Mouse (Mus musculus) MEL (cell line): ENCODE results near the gene Rfk. TPM values are rescaled to one million over a fixed set of nuclear protein-coding genes. Genes with fewer than 3 reads are reported as not detected.

ENCODE experiments used
- DNase-seq: peaks from one replicate; pipeline ENCODE4 v3.0.0; 2011; ENCODE audit warnings: low read depth, low spot score
- H3K27ac ChIP-seq: 2 replicates; pipeline ENCODE4 v1.5.1; 2012; ENCODE audit warnings: low read depth, mild to moderate bottlenecking, control low read depth, low read length, moderate library complexity; ENCODE audit not compliant: control insufficient read depth
- H3K27me3 ChIP-seq, 2 experiments: fragments of 150-350 bp in 1 of 2; sonication (generic) in 1 of 2; 2 replicates each; pipeline ENCODE4 v1.6.1; 2012; ENCODE audit warnings: low read length in 2 of 2, mild to moderate bottlenecking in 2 of 2, improper control_type of control experiment in 1 of 2, moderate library complexity in 1 of 2; ENCODE audit not compliant: insufficient read depth in 2 of 2, control insufficient read depth in 1 of 2
- H3K36me3 ChIP-seq, 2 experiments: 2 replicates each; pipeline ENCODE4 v1.6.1; 2012 to 2014; ENCODE audit warnings: low read length in 2 of 2, improper control_type of control experiment in 1 of 2, inconsistent platforms in 1 of 2, mild to moderate bottlenecking in 1 of 2; ENCODE audit not compliant: insufficient read depth in 2 of 2, control insufficient read depth in 1 of 2
- H3K4me1 ChIP-seq, 2 experiments: fragments of 150-350 bp in 1 of 2; sonication (generic) in 1 of 2; 2 replicates each; pipeline ENCODE4 v1.6.1; 2012; ENCODE audit warnings: low read length in 2 of 2, improper control_type of control experiment in 1 of 2, mild to moderate bottlenecking in 1 of 2; ENCODE audit not compliant: insufficient read depth in 2 of 2, control insufficient read depth in 1 of 2
- H3K4me3 ChIP-seq, 2 experiments: fragments of 150-350 bp in 1 of 2; sonication (generic) in 1 of 2; 2 replicates each; pipeline ENCODE4 v1.5.1; 2012; ENCODE audit warnings: low read depth in 2 of 2, low read length in 2 of 2, mild to moderate bottlenecking in 2 of 2, moderate library complexity in 2 of 2, control low read depth in 1 of 2, improper control_type of control experiment in 1 of 2; ENCODE audit not compliant: control insufficient read depth in 1 of 2, insufficient read depth in 1 of 2
- H3K79me2 ChIP-seq: 2 replicates; pipeline ENCODE4 v1.6.1; 2012; ENCODE audit warnings: mild to moderate bottlenecking, low read length, moderate library complexity; ENCODE audit not compliant: control insufficient read depth, poor library complexity, insufficient read depth
- H3K9ac ChIP-seq: 2 replicates; pipeline ENCODE4 v1.6.1; 2012; ENCODE audit warnings: low read depth, mild to moderate bottlenecking, control low read depth, low read length, moderate library complexity; ENCODE audit not compliant: control insufficient read depth, poor library complexity, severe bottlenecking
- H3K9me3 ChIP-seq: fragments of 150-350 bp; sonication (generic); replicated peaks from 2 replicates; pipeline ENCODE4 v1.6.1; 2012; ENCODE audit warnings: mild to moderate bottlenecking, low read length, improper control_type of control experiment, moderate library complexity; ENCODE audit not compliant: insufficient read depth
- CHD1 ChIP-seq: IDR thresholded peaks from 2 replicates; pipeline ENCODE4 v1.6.1; 2012; ENCODE audit warnings: low read depth, mild to moderate bottlenecking, inconsistent platforms, low read length, improper control_type of control experiment
- E2F4 ChIP-seq: IDR thresholded peaks from 2 replicates; pipeline ENCODE4 v1.6.1; 2011; ENCODE audit warnings: low read depth, low read length, improper control_type of control experiment, borderline replicate concordance
- ETS1 ChIP-seq: IDR thresholded peaks from 2 replicates; pipeline ENCODE4 v1.6.1; 2012; ENCODE audit warnings: low read depth, mild to moderate bottlenecking, inconsistent platforms, low read length, improper control_type of control experiment, moderate library complexity
- GATA1 ChIP-seq: IDR thresholded peaks from 2 replicates; pipeline ENCODE4 v1.6.1; 2011; ENCODE audit warnings: low read depth, low read length, improper control_type of control experiment
- HCFC1 ChIP-seq: IDR thresholded peaks from 2 replicates; pipeline ENCODE4 v1.6.1; 2012; ENCODE audit warnings: low read depth, mild to moderate bottlenecking, inconsistent platforms, low read length, improper control_type of control experiment, moderate library complexity
- JUND ChIP-seq: IDR thresholded peaks from 2 replicates; pipeline ENCODE4 v1.6.1; 2011; ENCODE audit warnings: low read depth, mild to moderate bottlenecking, improper control_type of control experiment, low read length
- KAT2A ChIP-seq: conservative IDR thresholded peaks from 2 replicates; pipeline ENCODE4 v1.6.1; 2012; ENCODE audit warnings: low read depth, low read length, improper control_type of control experiment, inconsistent platforms
- MAFK ChIP-seq: IDR thresholded peaks from 2 replicates; pipeline ENCODE4 v1.6.1; 2011; ENCODE audit warnings: low read depth, mild to moderate bottlenecking, low read length, improper control_type of control experiment, borderline replicate concordance
- MAZ ChIP-seq: IDR thresholded peaks from 2 replicates; pipeline ENCODE4 v1.6.1; 2012; ENCODE audit warnings: low read depth, mild to moderate bottlenecking, inconsistent platforms, low read length, improper control_type of control experiment
- MEF2A ChIP-seq: IDR thresholded peaks from 2 replicates; pipeline ENCODE4 v1.6.1; 2014; ENCODE audit warnings: low read depth, mild to moderate bottlenecking, inconsistent platforms, low read length, improper control_type of control experiment; ENCODE audit not compliant: poor library complexity, insufficient replicate concordance, severe bottlenecking; ENCODE audit errors: extremely low read depth
- MXI1 ChIP-seq: IDR thresholded peaks from 2 replicates; pipeline ENCODE4 v1.6.1; 2011; ENCODE audit warnings: mild to moderate bottlenecking, low read depth, low read length, improper control_type of control experiment
- MYC ChIP-seq: IDR thresholded peaks from 2 replicates; pipeline ENCODE4 v1.6.1; 2011; ENCODE audit warnings: low read depth, mild to moderate bottlenecking, low read length, improper control_type of control experiment, moderate library complexity
- NRF1 ChIP-seq: IDR thresholded peaks from 2 replicates; pipeline ENCODE4 v1.6.1; 2014; ENCODE audit warnings: low read depth, mild to moderate bottlenecking, inconsistent platforms, low read length, improper control_type of control experiment, moderate library complexity; ENCODE audit not compliant: poor library complexity, insufficient read depth, severe bottlenecking
- POLR2A ChIP-seq, 2 experiments: IDR thresholded peaks; 2 replicates each; pipeline ENCODE4 v1.6.1; 2011 to 2012; ENCODE audit warnings: low read length in 2 of 2, mild to moderate bottlenecking in 2 of 2, control low read depth in 1 of 2, improper control_type of control experiment in 1 of 2, low read depth in 1 of 2, moderate library complexity in 1 of 2; ENCODE audit not compliant: control insufficient read depth in 1 of 2, insufficient read depth in 1 of 2, poor library complexity in 1 of 2
- RAD21 ChIP-seq: IDR thresholded peaks from 2 replicates; pipeline ENCODE4 v1.6.1; 2011; ENCODE audit warnings: mild to moderate bottlenecking, low read depth, low read length, improper control_type of control experiment
- RCOR1 ChIP-seq: IDR thresholded peaks from 2 replicates; pipeline ENCODE4 v1.6.1; 2012; ENCODE audit warnings: low read depth, mild to moderate bottlenecking, inconsistent platforms, low read length, improper control_type of control experiment
- SIN3A ChIP-seq: IDR thresholded peaks from 2 replicates; pipeline ENCODE4 v1.6.1; 2012; ENCODE audit warnings: low read length, improper control_type of control experiment, inconsistent platforms
- SMC3 ChIP-seq: IDR thresholded peaks from 2 replicates; pipeline ENCODE4 v1.6.1; 2011; ENCODE audit warnings: low read depth, low read length, improper control_type of control experiment
- TBP ChIP-seq: IDR thresholded peaks from 2 replicates; pipeline ENCODE4 v1.8.0; 2011; ENCODE audit warnings: low read depth, low read length, improper control_type of control experiment
- TCF12 ChIP-seq: IDR thresholded peaks from 2 replicates; pipeline ENCODE4 v1.6.1; 2014; ENCODE audit warnings: low read depth, mild to moderate bottlenecking, inconsistent platforms, low read length, improper control_type of control experiment, moderate library complexity
- UBTF ChIP-seq: IDR thresholded peaks from 2 replicates; pipeline ENCODE4 v1.6.1; 2012; ENCODE audit warnings: low read depth, mild to moderate bottlenecking, inconsistent platforms, low read length, improper control_type of control experiment, moderate library complexity, borderline replicate concordance; ENCODE audit not compliant: insufficient read depth
- ZC3H11A ChIP-seq: IDR thresholded peaks from 2 replicates; pipeline ENCODE4 v1.6.1; 2012; ENCODE audit warnings: low read depth, mild to moderate bottlenecking, inconsistent platforms, low read length, improper control_type of control experiment
- ZKSCAN1 ChIP-seq: IDR thresholded peaks from 2 replicates; pipeline ENCODE4 v1.6.1; 2012; ENCODE audit warnings: low read depth, mild to moderate bottlenecking, inconsistent platforms, low read length, improper control_type of control experiment, moderate library complexity
- ZMIZ1 ChIP-seq: IDR thresholded peaks from 2 replicates; pipeline ENCODE4 v1.6.1; 2012; ENCODE audit warnings: low read depth, mild to moderate bottlenecking, inconsistent platforms, low read length, improper control_type of control experiment, moderate library complexity
- polyA plus RNA-seq, 2 experiments: library from polyadenylated mRNA; stranded (reverse) in 1 of 2; unstranded in 1 of 2; fragments of >175 nt in 1 of 2; fragments of >200 nt in 1 of 2; gene quantifications; 2 replicates each; pipeline versions ENCODE4 v1.2.1 to v1.2.4; 2012; ENCODE audit warnings: low replicate concordance in 2 of 2, low read depth in 1 of 2; ENCODE audit not compliant: insufficient read length in 2 of 2, insufficient read depth in 1 of 2, missing spikeins in 1 of 2
- total RNA-seq: library from RNA; depleted of rRNA; stranded (reverse); fragments of 300-350 nt; gene quantifications from 2 replicates; pipeline ENCODE4 v1.2.3, GENCODE M21; 2012

Gene Rfk
- total and polyA plus RNA-seq, 3 experiments, result 16.2 to 39.7 TPM; not detected in 1

- DNase-seq, result no peak
- Histone ChIP-seq H3K27ac (no peak overlapping the region), H3K79me2 (no peaks in the 10 kb centered on the region)
Observed at GRCm38 (mm10) chr19:17385426-17385825, 8.4 kb upstream of the Rfk start.

GRCm38 (mm10) chr19:17386424-17386823 lies 7.4 kb upstream of the Rfk start:
- H3K36me3 ChIP-seq, result no peaks in the 10 kb centered on the region
- no peaks in the 10 kb centered on the region for H3K4me1 ChIP-seq
- no peaks in the 10 kb centered on the region for H3K9me3 ChIP-seq
- peaks cover 1 to 5% of the 10 kb centered on the region in 2 experiments; a peak in 2 of 4 replicates for H3K27me3 ChIP-seq
- H3K9ac ChIP-seq, result no peak overlapping the region
- no peaks in the 10 kb centered on the region for H3K79me2 ChIP-seq
- H3K27ac ChIP-seq, result no peak overlapping the region
- no peak for DNase-seq
- H3K4me3 ChIP-seq, result no peak overlapping the region
- TF ChIP-seq MAZ (no peak), MXI1 (no peak), KAT2A (no peak), RAD21 (no peak), UBTF (no peak), TBP (no peak), TCF12 (no peak), JUND (no peak), POLR2A (IDR thresholded peaks at IDR 0.05; ENCODE audit: control insufficient read depth in 1 of 2, insufficient read depth in 1 of 2, low read depth in 1 of 2, low read length in 2 of 2, poor library complexity in 1 of 2) (no peak), CHD1 (no peak), MAFK (no peak), GATA1 (no peak), MEF2A (no peak), ZC3H11A (no peak), NRF1 (no peak), RCOR1 (no peak), HCFC1 (no peak), MYC (no peak), ZMIZ1 (no peak), SIN3A (no peak)

More at GRCm38 (mm10) chr19:17385426-17385825, 8.4 kb upstream of the Rfk start:
- peaks cover 1 to 5% of the 10 kb centered on the region in 2 experiments; a peak in 2 of 4 replicates for H3K27me3 ChIP-seq
- H3K4me3 ChIP-seq, result no peak overlapping the region
- TF ChIP-seq ZKSCAN1 (no peak), ETS1 (no peak), POLR2A (IDR thresholded peaks at IDR 0.05; ENCODE audit: control insufficient read depth in 1 of 2, insufficient read depth in 1 of 2, low read depth in 1 of 2, low read length in 2 of 2, poor library complexity in 1 of 2) (no peak), MAFK (no peak), TCF12 (no peak), E2F4 (no peak), JUND (no peak), SMC3 (no peak)
- no peak overlapping the region for H3K9ac ChIP-seq
- no peaks in the 10 kb centered on the region for H3K4me1 ChIP-seq
- H3K36me3 ChIP-seq, result no peaks in the 10 kb centered on the region
- no peaks in the 10 kb centered on the region for H3K9me3 ChIP-seq
